In the genomic region with DNA sequence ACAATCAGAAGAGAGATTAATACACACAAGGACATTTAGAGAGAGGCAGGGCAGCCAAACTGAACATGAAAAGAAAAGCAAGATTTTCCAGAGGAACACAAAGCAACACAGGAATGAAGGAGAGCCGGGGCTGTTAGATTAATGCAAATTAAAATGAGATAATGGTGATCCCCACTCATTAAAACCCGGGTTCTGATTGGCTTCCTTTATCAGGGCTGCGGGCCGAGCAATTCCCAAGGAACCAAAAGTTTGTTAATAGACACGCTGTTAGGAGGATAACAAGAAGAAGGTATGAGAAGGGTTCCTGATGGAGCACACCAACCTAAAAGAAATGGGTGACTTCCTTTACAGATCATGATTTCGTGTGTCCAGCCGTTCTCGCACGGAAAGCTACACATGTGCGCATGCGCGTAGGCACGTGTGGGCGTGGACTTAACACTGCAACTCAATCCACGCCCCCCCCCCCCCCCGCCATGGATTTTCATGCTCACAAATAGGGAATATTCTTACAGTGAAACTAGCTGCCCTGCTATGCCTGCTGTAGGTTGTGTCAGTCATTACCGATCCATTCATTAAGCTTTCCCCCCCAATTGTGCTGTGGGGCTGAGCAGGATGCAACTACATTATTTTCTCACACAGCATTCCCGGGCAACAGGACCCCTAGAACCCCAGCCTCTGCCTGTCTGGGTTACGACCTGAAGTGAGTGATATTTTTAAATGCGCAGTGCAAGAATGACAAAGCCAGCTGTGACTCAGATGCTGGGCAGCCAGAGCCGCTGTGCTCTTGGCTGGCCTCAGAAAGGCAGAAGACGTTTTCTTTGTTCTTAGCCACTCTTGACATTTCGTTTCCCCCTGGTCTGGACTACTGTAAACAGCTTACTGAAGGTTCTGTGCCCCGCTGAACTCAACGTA, we compare ENCODE assay signal across 12 mouse cellular contexts.
DNase-seq lines count a peak whose midpoint lies in the region; ATAC-seq lines count a peak whose summit lies in the region.
"Had no signal": no experiment of that assay in that cellular context is flagged by ENCODE, and none has a peak within 500 bp of the region (broad histone marks: within the 10 kb centered on the region; RNA-seq: fewer than 3 reads in every experiment).

No protein-coding gene starts in this region.

- WGBS in hindbrain, embryonic 13.5 days, result 77% methylated on average over 25 of the region's 25 CpGs
- WGBS in hindbrain, embryonic 12.5 days, result 76% methylated on average over 25 of the region's 25 CpGs
- WGBS in heart, embryonic 10.5 days, result 77% methylated on average over 25 of the region's 25 CpGs

- peaks cover 40% of the 10 kb centered on the region for H3K4me1 ChIP-seq in hindbrain, embryonic 13.5 days (replicated peaks)
- H3K4me1 ChIP-seq in hindbrain, embryonic 12.5 days, result peaks cover 35% of the 10 kb centered on the region
- H3K4me1 ChIP-seq in heart, embryonic 10.5 days, result 0 out of 2 replicates have a peak, but pooled peaks cover 12% of the 10 kb centered on the region
- H3K4me1 ChIP-seq: intestine, embryonic 15.5 days had no signal

- no peaks in the 10 kb centered on the region for H3K36me3 ChIP-seq in hindbrain, embryonic 13.5 days
- H3K36me3 ChIP-seq in hindbrain, embryonic 12.5 days, result no peaks in the 10 kb centered on the region
- H3K36me3 ChIP-seq in heart, embryonic 10.5 days, result no peaks in the 10 kb centered on the region
- H3K36me3 ChIP-seq: heart, embryonic 13.5 days; intestine, embryonic 15.5 days; limb, embryonic 15.5 days had no signal

- H3K4me2 ChIP-seq in hindbrain, embryonic 13.5 days, result no peak overlapping the region
- H3K4me2 ChIP-seq in hindbrain, embryonic 12.5 days (replicated peaks), result no peak overlapping the region
- H3K4me2 ChIP-seq: heart, embryonic 13.5 days; intestine, embryonic 15.5 days; limb, embryonic 15.5 days had no signal

- no peaks in the 10 kb centered on the region for H3K9me3 ChIP-seq in hindbrain, embryonic 13.5 days
- H3K9me3 ChIP-seq in hindbrain, embryonic 12.5 days (replicated peaks), result no peaks in the 10 kb centered on the region
- no peaks in the 10 kb centered on the region for H3K9me3 ChIP-seq in heart, embryonic 10.5 days
- H3K9me3 ChIP-seq: heart, embryonic 13.5 days; intestine, embryonic 15.5 days; limb, embryonic 15.5 days had no signal

- H3K4me3 ChIP-seq in hindbrain, embryonic 13.5 days, result no peak overlapping the region
- H3K4me3 ChIP-seq in hindbrain, embryonic 12.5 days, result no peak overlapping the region
- no peak overlapping the region for H3K4me3 ChIP-seq in heart, embryonic 10.5 days
- H3K4me3 ChIP-seq: heart, embryonic 13.5 days; intestine, embryonic 15.5 days; limb, embryonic 15.5 days had no signal

- no peak overlapping the region for H3K9ac ChIP-seq in hindbrain, embryonic 13.5 days
- no peak overlapping the region for H3K9ac ChIP-seq in hindbrain, embryonic 12.5 days
- H3K9ac ChIP-seq: heart, embryonic 13.5 days; intestine, embryonic 15.5 days; limb, embryonic 15.5 days had no signal

- peak; percentile 54 for DNase-seq in ZHBTc4 (ENCODE audit: low read depth, low spot score)
- peak; percentile 29 to 31 for DNase-seq in frontal cortex, postnatal 25 days (ENCODE audit: low spot score in 2 of 2)
- DNase-seq in left cerebral cortex, postnatal 4 days, result peak; percentile 16
- no peak for DNase-seq in spleen, postnatal 14 days (ENCODE audit: low spot score in 2 of 2)
- DNase-seq in heart, embryonic 10.5 days (ENCODE audit: low spot score), result no peak
- no peak for DNase-seq in cerebellum, adult 9-11 months
- DNase-seq: adrenal gland, postnatal 36 days had no signal

- H3K27ac ChIP-seq in hindbrain, embryonic 13.5 days, result peak overlapping the region; percentile 66
- H3K27ac ChIP-seq in hindbrain, embryonic 12.5 days, result no peak overlapping the region
- H3K27ac ChIP-seq in heart, embryonic 10.5 days, result no peak overlapping the region
- H3K27ac ChIP-seq: heart, embryonic 13.5 days; intestine, embryonic 15.5 days; limb, embryonic 15.5 days had no signal

- ATAC-seq in hindbrain, embryonic 13.5 days (ENCODE audit: low FRiP score), result no peak
- no peak for ATAC-seq in hindbrain, embryonic 12.5 days (ENCODE audit: low FRiP score)
- ATAC-seq: intestine, embryonic 15.5 days had no signal

- intact Hi-C loops in left cerebral cortex, postnatal 4 days (cut with DNase I), result no loop called here

- H3K27me3 ChIP-seq in hindbrain, embryonic 13.5 days, result no peaks in the 10 kb centered on the region
- H3K27me3 ChIP-seq in hindbrain, embryonic 12.5 days, result no peaks in the 10 kb centered on the region
- H3K27me3 ChIP-seq in heart, embryonic 10.5 days (ENCODE audit: insufficient read depth, poor library complexity, severe bottlenecking), result no peaks in the 10 kb centered on the region
- H3K27me3 ChIP-seq: heart, embryonic 13.5 days; intestine, embryonic 15.5 days; limb, embryonic 15.5 days had no signal

Comparison
In these comparisons a context has a peak if more than half of its experiments do, and no peak if none do; other contexts are left out.
1. DNase-seq: peak in ZHBTc4 (single experiment), frontal cortex, postnatal 25 days (2 of 2) and left cerebral cortex, postnatal 4 days (single experiment); none in spleen, postnatal 14 days (0 of 2), heart, embryonic 10.5 days (single experiment) and cerebellum, adult 9-11 months (single experiment).